Mouse (Mus musculus) layer of hippocampus, adult 9-11 months (tissue): ENCODE measurements around the gene Borcs7.
A peak's percentile ranks its signal among the peaks of the same experiment; 100 is the strongest.
"Not testable (repeated sequence)": the region's sequence is repeated elsewhere in the genome, so short reads cannot be mapped to it uniquely, and the experiment has no call there.

Experiments
- DNase-seq: peaks from one replicate; pipeline ENCODE4 v3.0.0; 2022

Gene Borcs7

DNA sequence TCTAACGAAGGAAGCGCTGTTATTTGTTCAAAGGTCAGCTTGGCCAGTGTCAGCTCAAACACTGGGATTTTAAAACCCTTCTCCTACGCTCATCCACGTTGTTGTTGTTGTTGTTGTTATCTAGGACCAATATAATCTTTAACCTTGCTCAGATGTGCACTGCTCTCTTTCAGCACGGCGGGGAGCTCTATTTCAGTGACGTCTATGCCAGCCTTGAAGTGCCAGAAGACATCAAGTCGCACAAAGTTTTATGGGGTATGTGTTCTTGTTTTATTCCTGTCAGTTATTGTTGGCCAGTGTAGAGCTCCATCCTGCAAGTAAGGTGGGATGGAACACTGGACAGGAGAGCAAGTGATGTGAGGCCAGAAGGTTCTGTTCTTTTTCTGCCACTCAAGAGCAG is 25.3 kb downstream of the Borcs7 start:
- no peak for DNase-seq

DNA sequence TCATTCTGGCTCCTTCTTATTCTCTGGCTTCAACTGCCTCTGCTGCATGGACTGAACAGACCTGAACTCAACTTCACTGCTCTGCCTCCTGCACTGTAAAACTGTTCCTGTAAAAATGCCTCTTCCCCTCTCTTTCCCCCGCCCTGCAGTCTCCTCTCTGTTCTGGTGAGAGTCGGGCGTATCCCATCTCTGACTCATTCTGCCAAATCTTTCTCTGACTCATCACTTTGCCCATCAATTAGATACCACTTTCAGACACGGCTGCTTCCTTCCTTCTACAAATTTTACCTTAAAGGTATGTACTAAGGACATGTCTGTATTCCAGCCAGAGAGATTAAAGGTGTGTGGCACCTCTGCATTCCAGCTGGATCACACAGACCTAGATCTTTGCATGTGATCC is 28.4 kb downstream of the Borcs7 start:
- DNase-seq = no peak

DNA sequence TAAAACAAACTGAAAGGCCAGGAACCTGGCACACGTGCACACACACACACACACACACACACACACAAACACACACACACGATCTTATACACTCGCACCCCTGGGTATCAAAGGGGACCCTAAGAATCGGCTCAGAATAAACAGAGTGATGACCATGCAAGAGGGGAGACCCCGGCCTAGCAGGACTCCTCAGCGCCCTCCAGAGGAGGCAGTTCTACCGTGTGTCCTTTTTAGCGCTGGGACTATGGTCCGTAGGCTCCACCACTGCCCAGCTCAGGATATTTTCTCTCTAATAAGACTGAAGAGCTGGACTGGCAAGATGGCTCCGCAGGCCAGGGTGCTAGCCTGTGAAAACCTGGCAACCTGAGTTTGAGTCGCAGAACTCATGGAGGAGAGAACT is 34.7 kb downstream of the Borcs7 start:
- DNase-seq = no peak

- DNase-seq = no peak
Measured at GRCm38 (mm10) chr19:46726142-46726541, 36.4 kb downstream of the Borcs7 start.

DNA sequence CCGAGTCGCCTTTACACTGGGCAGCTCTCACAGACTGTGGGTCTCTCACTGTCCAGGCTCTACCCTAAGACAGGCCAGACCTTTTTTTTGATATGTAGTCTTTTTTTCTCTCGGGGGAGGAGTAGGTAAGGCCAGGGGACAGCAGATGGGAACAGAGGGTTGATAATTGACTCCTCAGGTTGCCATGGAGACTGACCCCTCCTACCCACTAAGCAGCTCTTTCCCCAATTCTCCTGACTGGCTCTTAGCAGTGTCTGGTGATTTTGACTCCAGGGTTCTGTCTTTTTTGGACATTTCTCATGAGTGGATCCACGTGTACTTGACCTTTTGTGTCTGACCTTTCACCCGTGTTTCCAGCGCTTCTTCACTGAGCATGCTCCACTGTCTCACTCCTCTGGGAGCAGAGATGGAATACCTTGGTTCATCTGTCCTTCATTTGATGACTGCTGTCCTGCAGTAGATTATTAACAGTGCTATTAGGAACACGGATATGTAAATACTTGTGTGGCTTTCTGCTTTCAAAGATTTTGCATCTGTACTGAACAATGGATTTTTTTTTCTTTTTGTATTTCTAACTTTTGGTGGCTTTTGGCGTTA is 37.5 kb downstream of the Borcs7 start:
- peak; percentile 29 for DNase-seq

DNA sequence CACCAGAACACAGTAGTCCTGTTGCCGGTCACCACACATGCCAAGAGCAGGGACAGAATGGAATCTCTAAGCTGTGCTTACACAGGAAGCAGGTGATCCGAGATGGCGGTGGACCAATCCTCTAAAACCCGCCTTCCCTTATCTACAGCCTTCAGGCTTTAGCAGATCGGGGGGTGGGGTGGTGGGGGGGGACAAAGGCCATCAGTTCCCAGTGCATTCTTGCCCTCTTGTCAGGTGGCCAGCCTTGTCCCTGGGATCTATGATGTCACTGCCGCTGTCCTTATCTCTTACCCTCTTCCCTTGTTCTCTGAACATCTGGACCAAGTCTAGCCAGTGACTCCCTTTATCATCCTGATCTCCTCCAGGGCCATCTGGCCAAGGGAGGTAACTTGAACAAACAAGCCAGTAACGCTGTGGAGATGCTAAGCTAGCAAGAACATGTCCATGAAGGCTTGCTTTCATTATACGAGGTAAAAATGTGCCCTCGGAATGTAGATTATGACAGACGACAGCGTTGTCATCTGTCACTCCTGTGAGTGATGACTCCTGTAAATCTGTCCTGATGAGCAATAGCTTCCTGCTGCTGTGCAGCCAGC is 38.3 kb downstream of the Borcs7 start:
- no peak for DNase-seq

- no peak for DNase-seq
Measured at GRCm38 (mm10) chr19:46728909-46729308, 39.2 kb downstream of the Borcs7 start.

- no peak for DNase-seq
Measured at GRCm38 (mm10) chr19:46731351-46731750, 41.6 kb downstream of the Borcs7 start.

- DNase-seq = not testable (repeated sequence)
Measured at GRCm38 (mm10) chr19:46732673-46733072, 43.0 kb downstream of the Borcs7 start.

DNA sequence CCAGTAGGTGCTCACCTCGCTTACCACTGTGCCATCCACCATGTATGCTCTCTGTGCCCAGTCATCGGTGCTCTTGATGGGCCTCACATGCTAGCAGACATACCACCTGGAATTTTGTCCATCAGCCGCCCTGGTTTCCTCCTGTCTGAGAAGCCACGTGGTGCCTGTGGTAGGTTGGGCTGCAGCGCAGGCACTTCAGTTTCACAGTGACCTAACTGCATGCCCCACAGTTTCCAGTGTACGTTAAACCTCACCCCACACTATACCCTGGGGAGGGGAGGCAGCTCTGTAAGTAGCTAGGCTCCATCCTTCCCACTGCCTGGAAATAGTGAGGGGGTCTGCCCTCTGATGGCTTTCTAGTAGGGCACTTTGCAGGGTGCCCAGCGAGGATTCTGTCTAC is 43.9 kb downstream of the Borcs7 start:
- DNase-seq = no peak

GRCm38 (mm10) chr19:46735241-46735640 is 45.5 kb downstream of the Borcs7 start:
- no peak for DNase-seq

- no peak for DNase-seq
Measured at GRCm38 (mm10) chr19:46737106-46737505, 47.4 kb downstream of the Borcs7 start.

GRCm38 (mm10) chr19:46740341-46741008 is 50.8 kb downstream of the Borcs7 start:
- DNase-seq = peak; percentile 51

- no peak for DNase-seq
Measured at GRCm38 (mm10) chr19:46741574-46741973, 51.9 kb downstream of the Borcs7 start.

- DNase-seq = no peak
Measured at GRCm38 (mm10) chr19:46744681-46745080, 55.0 kb downstream of the Borcs7 start.

- DNase-seq = no peak
Measured at GRCm38 (mm10) chr19:46747799-46748198, 58.1 kb downstream of the Borcs7 start.

DNA sequence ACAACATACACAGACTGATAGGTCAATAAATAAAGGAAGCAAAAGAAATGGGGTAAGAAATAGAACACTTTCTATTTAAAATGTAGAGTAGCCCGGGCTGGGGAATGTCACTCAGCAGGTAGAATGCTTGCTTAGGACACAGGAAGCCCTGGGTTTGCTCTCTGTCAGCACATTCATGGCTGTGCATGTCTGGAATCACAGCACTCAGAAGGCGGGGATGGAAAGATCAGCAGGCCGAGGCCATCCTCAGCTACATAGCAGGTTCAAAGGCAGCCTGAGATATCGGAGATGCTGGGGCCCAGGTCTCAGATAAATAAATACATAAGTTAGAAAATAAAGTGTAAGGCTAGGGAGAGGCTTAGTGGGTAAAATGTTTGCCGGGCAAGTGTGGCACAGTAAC is 62.5 kb downstream of the Borcs7 start:
- no peak for DNase-seq
